Mouse (Mus musculus) cerebellum, adult 2 months (tissue): ENCODE results near the gene P4ha2.

Experiments
- CTCF ChIP-seq: fragments of 200-500 bp; IDR thresholded peaks from 2 replicates; pipeline ENCODE4 v1.5.1; 2011; ENCODE audit warnings: low read depth, mild to moderate bottlenecking, control low read depth, low read length, moderate library complexity, borderline replicate concordance; ENCODE audit not compliant: insufficient read depth
- POLR2A ChIP-seq: fragments of 200-500 bp; IDR thresholded peaks from 2 replicates; pipeline ENCODE4 v1.6.1; 2011; ENCODE audit warnings: low read length, control low read depth, borderline replicate concordance; ENCODE audit not compliant: insufficient read depth

DNA sequence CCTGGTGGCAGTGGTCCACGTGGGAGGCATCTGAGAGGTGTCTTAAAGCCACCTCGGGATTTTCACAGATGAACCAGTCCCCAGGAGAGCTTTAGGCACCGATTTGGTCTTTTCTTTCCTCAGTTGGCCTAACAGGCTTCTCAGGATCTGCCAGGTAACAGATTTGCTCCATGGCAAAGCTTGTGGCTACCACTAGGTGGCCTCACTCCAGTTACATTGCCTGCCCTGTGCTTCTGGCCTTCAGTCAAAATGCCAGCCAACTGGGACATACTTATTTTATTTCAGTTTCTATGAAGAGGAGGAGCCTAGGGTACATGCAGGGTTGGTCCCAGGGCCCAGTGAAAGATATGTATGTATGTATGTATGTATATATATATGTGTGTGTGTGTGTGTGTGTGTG, 6.9 kb upstream of the P4ha2 start:
- TF ChIP-seq CTCF (peak; percentile 81), POLR2A (no peak)
